Mouse (Mus musculus): ENCODE measurements around the gene Akna.

- TF ChIP-seq POLR2A (IDR thresholded peaks at IDR 0.05; ENCODE audit: control insufficient read depth, low read depth, low read length) (no peak), CTCF (IDR thresholded peaks at IDR 0.05; ENCODE audit: control insufficient read depth, insufficient read depth, insufficient replicate concordance, low read depth, low read length) (no peak)
Measured at GRCm38 (mm10) chr4:63403040-63403959, at the start of gene Akna.
